Mouse (Mus musculus): Measurements from ENCODE around the gene Lrrc56. TPM values are rescaled to one million over a fixed set of nuclear protein-coding genes. Genes with fewer than 3 reads are reported as not detected.
A peak's percentile ranks its signal among the peaks of the same experiment; 100 is the strongest.

Lrrc56 gene
- polyA plus RNA-seq, 1 experiment from 2014 or later: 10.8 TPM

- 85% methylated on average over 3 of the region's 3 CpGs for WGBS
- ATAC-seq (replicated peaks; ENCODE audit: low FRiP score, low read depth) (no peak), DNase-seq (ENCODE audit: low spot score) (no peak)
- Histone ChIP-seq H3K4me2 (ENCODE audit: low read length) (no peak overlapping the region), H3K4me3 (replicated peaks; ENCODE audit: low read depth, low read length) (no peak overlapping the region), H3K36me3 (ENCODE audit: insufficient read depth, low read length) (peaks cover 17% of the 10 kb centered on the region), H3K4me1 (replicated peaks; ENCODE audit: insufficient read depth, low read length) (peaks cover 7% of the 10 kb centered on the region; the same call in 1 of the 2 replicates), H3K9ac (ENCODE audit: low read depth, low read length) (no peak overlapping the region), H3K9me3 (replicated peaks; ENCODE audit: low read length) (no peaks in the 10 kb centered on the region), H3K27me3 (ENCODE audit: insufficient read depth, low read length) (no peaks in the 10 kb centered on the region), H3K27ac (no peak overlapping the region)
- TF ChIP-seq CTCF (IDR thresholded peaks at IDR 0.05; ENCODE audit: low read depth): no peak
These were observed 5.2 kb upstream of the Lrrc56 start for GRCm38 (mm10) chr7:141188733-141189132.

DNA sequence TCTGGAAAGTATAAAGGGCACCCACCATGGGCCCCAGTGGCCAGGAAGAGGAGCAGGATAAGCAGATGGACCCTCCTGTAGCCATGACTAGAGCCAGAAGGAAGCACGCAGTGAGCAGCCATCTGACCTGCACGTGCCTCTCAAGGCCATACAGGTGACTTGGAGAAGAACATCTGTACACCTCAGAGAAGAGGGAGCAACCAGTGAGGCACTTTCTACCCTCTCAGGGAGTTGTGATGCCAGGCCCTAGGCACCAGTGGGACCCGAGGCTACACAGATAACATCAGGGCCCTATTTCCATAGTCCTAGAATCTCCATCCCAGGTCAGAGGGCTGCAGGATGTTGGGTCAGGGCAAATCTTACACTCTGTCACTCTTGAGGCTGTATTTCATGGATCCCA lies 3.7 kb upstream of the Lrrc56 start:
- WGBS: 79% methylated on average over 3 of the region's 3 CpGs
- DNase-seq (ENCODE audit: low spot score): no peak

DNA sequence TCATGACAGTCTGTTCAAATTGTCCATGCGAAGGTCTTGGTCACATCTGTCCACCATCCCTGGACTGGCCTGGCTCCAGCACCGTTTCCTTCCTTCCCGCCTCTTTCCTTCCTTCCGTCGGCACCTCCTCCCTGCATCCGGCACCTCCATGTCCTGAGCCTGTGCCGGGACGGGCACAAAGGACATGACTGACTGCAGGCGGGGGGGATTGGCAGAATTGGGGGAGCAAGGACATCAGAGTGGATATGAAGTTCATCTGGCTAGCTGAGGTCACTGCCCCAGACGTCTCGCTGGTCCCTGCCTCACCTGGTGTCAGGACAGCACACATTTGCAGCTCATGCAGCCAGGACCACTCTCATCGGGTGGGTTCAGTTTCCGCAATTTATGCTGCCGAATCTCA lies 2.9 kb upstream of the Lrrc56 start:
- H3K4me2 ChIP-seq (ENCODE audit: low read length): no peak overlapping the region
- peaks cover 17% of the 10 kb centered on the region for H3K36me3 ChIP-seq (ENCODE audit: insufficient read depth, low read length)
- DNase-seq (ENCODE audit: low spot score) (peak; percentile 9), ATAC-seq (replicated peaks; ENCODE audit: low FRiP score, low read depth) (no peak)
- no peaks in the 10 kb centered on the region for H3K9me3 ChIP-seq (replicated peaks; ENCODE audit: low read length)
- H3K27me3 ChIP-seq (ENCODE audit: insufficient read depth, low read length): no peaks in the 10 kb centered on the region
- H3K27ac ChIP-seq: no peak overlapping the region
- H3K4me3 ChIP-seq (replicated peaks; ENCODE audit: low read depth, low read length): no peak overlapping the region
- peaks cover 7% of the 10 kb centered on the region; the same call in 1 of the 2 replicates for H3K4me1 ChIP-seq (replicated peaks; ENCODE audit: insufficient read depth, low read length)
- TF ChIP-seq CTCF (IDR thresholded peaks at IDR 0.05; ENCODE audit: low read depth): no peak
- 88% methylated on average over 13 of the region's 14 CpGs for WGBS
- H3K9ac ChIP-seq (ENCODE audit: low read depth, low read length): no peak overlapping the region

More for the DNA sequence above, 3.7 kb upstream of the Lrrc56 start:
- H3K36me3 ChIP-seq (ENCODE audit: insufficient read depth, low read length): peaks cover 17% of the 10 kb centered on the region
- no peak overlapping the region for H3K27ac ChIP-seq
- TF ChIP-seq CTCF (IDR thresholded peaks at IDR 0.05; ENCODE audit: low read depth): no peak
- no peak for ATAC-seq (replicated peaks; ENCODE audit: low FRiP score, low read depth)
- H3K9ac ChIP-seq (ENCODE audit: low read depth, low read length): no peak overlapping the region
- H3K4me3 ChIP-seq (replicated peaks; ENCODE audit: low read depth, low read length): no peak overlapping the region
- H3K9me3 ChIP-seq (replicated peaks; ENCODE audit: low read length): no peaks in the 10 kb centered on the region
- no peak overlapping the region for H3K4me2 ChIP-seq (ENCODE audit: low read length)
- no peaks in the 10 kb centered on the region for H3K27me3 ChIP-seq (ENCODE audit: insufficient read depth, low read length)
- peaks cover 7% of the 10 kb centered on the region; the same call in 1 of the 2 replicates for H3K4me1 ChIP-seq (replicated peaks; ENCODE audit: insufficient read depth, low read length)

DNA sequence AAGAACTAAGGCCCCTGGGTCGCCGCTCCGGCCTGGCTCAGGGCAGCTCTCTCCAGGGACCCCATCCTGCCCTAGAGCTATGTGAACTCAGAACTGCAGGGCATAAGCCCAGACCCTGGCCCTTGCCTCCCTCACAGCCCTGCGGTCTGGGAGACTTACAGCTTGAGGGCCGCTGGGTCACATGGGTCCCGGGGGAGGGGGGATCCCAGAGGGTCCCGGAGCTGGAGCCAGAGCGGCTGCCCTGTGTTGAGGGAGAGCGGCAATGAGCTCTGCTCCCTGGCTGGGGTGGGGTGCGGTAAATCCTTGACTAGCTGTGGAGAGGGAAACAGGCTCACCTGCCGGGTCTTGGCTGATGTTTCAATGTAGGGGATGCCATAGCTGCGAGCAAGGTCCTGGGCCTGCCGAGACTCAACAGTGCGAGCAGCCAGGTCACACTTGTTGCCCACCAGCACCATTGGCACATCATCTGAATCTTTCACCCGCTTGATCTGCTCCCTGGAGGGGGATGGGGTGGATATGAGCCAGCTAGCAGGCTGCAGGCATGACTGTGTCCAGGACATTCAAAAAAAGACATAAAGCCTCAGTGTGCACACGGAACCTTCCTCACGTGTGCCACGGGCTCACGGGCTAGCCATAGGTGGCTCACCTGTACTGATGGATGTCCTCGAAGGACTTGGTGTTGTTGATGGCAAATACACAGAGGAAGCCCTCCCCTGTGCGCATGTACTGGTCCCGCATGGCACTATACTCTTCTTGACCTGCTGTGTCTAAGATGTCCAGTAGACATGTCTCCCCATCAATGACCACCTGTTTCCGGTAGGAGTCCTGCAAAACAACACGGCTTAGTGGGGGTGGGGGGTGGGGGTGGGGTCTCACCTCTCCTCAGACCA lies 1.9 kb upstream of the Lrrc56 start:
- ATAC-seq (replicated peaks; ENCODE audit: low FRiP score, low read depth) (no peak), DNase-seq (ENCODE audit: low spot score) (no peak)
- peaks cover 7% of the 10 kb centered on the region; the same call in 1 of the 2 replicates for H3K4me1 ChIP-seq (replicated peaks; ENCODE audit: insufficient read depth, low read length)
- H3K9ac ChIP-seq (ENCODE audit: low read depth, low read length): 0 out of 2 replicates have a peak overlapping the region, but pooled peaks have one; percentile 13
- H3K9me3 ChIP-seq (replicated peaks; ENCODE audit: low read length): no peaks in the 10 kb centered on the region
- H3K4me3 ChIP-seq (replicated peaks; ENCODE audit: low read depth, low read length): no peak overlapping the region; the same call in 1 of the 2 replicates
- peak overlapping the region; percentile 86 for H3K4me2 ChIP-seq (ENCODE audit: low read length)
- no peak for TF ChIP-seq CTCF (IDR thresholded peaks at IDR 0.05; ENCODE audit: low read depth)
- H3K36me3 ChIP-seq (ENCODE audit: insufficient read depth, low read length): peaks cover 17% of the 10 kb centered on the region
- 83% methylated on average over 24 of the region's 24 CpGs for WGBS
- H3K27me3 ChIP-seq (ENCODE audit: insufficient read depth, low read length): no peaks in the 10 kb centered on the region
- H3K27ac ChIP-seq: peak overlapping the region; percentile 5; the same call in 1 of the 2 replicates

GRCm38 (mm10) chr7:141192776-141193347 lies 1.1 kb upstream of the Lrrc56 start:
- Histone ChIP-seq H3K4me1 (replicated peaks; ENCODE audit: insufficient read depth, low read length) (peaks cover 7% of the 10 kb centered on the region; the same call in 1 of the 2 replicates), H3K4me3 (replicated peaks; ENCODE audit: low read depth, low read length) (peak overlapping the region; percentile 93), H3K27ac (peak overlapping the region; percentile 85), H3K4me2 (ENCODE audit: low read length) (peak overlapping the region; percentile 86), H3K9ac (ENCODE audit: low read depth, low read length) (peak overlapping the region; percentile 92), H3K36me3 (ENCODE audit: insufficient read depth, low read length) (peaks cover 17% of the 10 kb centered on the region), H3K9me3 (replicated peaks; ENCODE audit: low read length) (no peaks in the 10 kb centered on the region), H3K27me3 (ENCODE audit: insufficient read depth, low read length) (no peaks in the 10 kb centered on the region)
- ATAC-seq (replicated peaks; ENCODE audit: low FRiP score, low read depth) (no peak), DNase-seq (ENCODE audit: low spot score) (no peak)
- TF ChIP-seq CTCF (IDR thresholded peaks at IDR 0.05; ENCODE audit: low read depth): no peak
- WGBS: 22% methylated on average over 12 of the region's 12 CpGs

GRCm38 (mm10) chr7:141193348-141193856 lies 555 bp upstream of the Lrrc56 start:
- peak overlapping the region; percentile 93 for H3K4me3 ChIP-seq (replicated peaks; ENCODE audit: low read depth, low read length)
- WGBS: under 1% methylated on average over 40 of the region's 43 CpGs
- peak overlapping the region; percentile 92 for H3K9ac ChIP-seq (ENCODE audit: low read depth, low read length)
- peak overlapping the region; percentile 85 for H3K27ac ChIP-seq
- DNase-seq (ENCODE audit: low spot score) (no peak), ATAC-seq (replicated peaks; ENCODE audit: low FRiP score, low read depth) (peak; percentile 16; the same call in 1 of the 2 replicates)
- peaks cover 17% of the 10 kb centered on the region for H3K36me3 ChIP-seq (ENCODE audit: insufficient read depth, low read length)
- peaks cover 7% of the 10 kb centered on the region; the same call in 1 of the 2 replicates for H3K4me1 ChIP-seq (replicated peaks; ENCODE audit: insufficient read depth, low read length)
- no peaks in the 10 kb centered on the region for H3K27me3 ChIP-seq (ENCODE audit: insufficient read depth, low read length)
- H3K9me3 ChIP-seq (replicated peaks; ENCODE audit: low read length): no peaks in the 10 kb centered on the region
- no peak for TF ChIP-seq CTCF (IDR thresholded peaks at IDR 0.05; ENCODE audit: low read depth)
- peak overlapping the region; percentile 86 for H3K4me2 ChIP-seq (ENCODE audit: low read length)

Measured in kidney, postnatal 0 days (tissue).